Comparison of ENCODE assay signal across 10 mouse cellular contexts in genomic region chr14:61055864-61056263, GRCm38 (mm10). TPM values are rescaled to one million over a fixed set of nuclear protein-coding genes. Genes with fewer than 3 reads are reported as not detected.
A peak's percentile ranks its signal among the peaks of the same experiment; 100 is the strongest.
DNase-seq lines count a peak whose midpoint lies in the region; ATAC-seq lines count a peak whose summit lies in the region.
"Had no signal": no experiment of that assay in that cellular context is flagged by ENCODE, and none has a peak within 500 bp of the region (broad histone marks: within the 10 kb centered on the region; RNA-seq: fewer than 3 reads in every experiment).

No protein-coding gene starts in this region.

- H3K4me1 ChIP-seq in hindbrain, embryonic 10.5 days (replicated peaks), result peaks cover 33% of the 10 kb centered on the region
- 0 out of 2 replicates have a peak, but pooled peaks cover 6% of the 10 kb centered on the region for H3K4me1 ChIP-seq in hindbrain, embryonic 11.5 days (replicated peaks; ENCODE audit: control insufficient read depth, insufficient read depth, low read length)
- H3K4me1 ChIP-seq in embryonic facial prominence, embryonic 10.5 days, result peaks cover 30% of the 10 kb centered on the region
- H3K4me1 ChIP-seq in forebrain, embryonic 14.5 days (ENCODE audit: control insufficient read depth, insufficient read depth, low read length), result peaks cover 13% of the 10 kb centered on the region
- H3K4me1 ChIP-seq in midbrain, embryonic 10.5 days, result peaks cover 38% of the 10 kb centered on the region

- H3K9ac ChIP-seq in hindbrain, embryonic 11.5 days (ENCODE audit: low read depth, low read length), result no peak overlapping the region
- H3K9ac ChIP-seq in forebrain, embryonic 14.5 days (ENCODE audit: low read length), result peak overlapping the region; percentile 45; the same call in 1 of the 2 replicates

- peaks cover 52% of the 10 kb centered on the region for H3K27me3 ChIP-seq in hindbrain, embryonic 10.5 days (ENCODE audit: insufficient read depth, poor library complexity, severe bottlenecking)
- no peaks in the 10 kb centered on the region; the same call in 1 of the 2 replicates for H3K27me3 ChIP-seq in hindbrain, embryonic 11.5 days (ENCODE audit: control insufficient read depth, insufficient read depth, low read length)
- H3K27me3 ChIP-seq in embryonic facial prominence, embryonic 10.5 days (replicated peaks; ENCODE audit: low read depth, poor library complexity, severe bottlenecking), result peaks cover 58% of the 10 kb centered on the region
- H3K27me3 ChIP-seq in forebrain, embryonic 14.5 days (replicated peaks; ENCODE audit: control insufficient read depth, insufficient read depth, low read length), result no peaks in the 10 kb centered on the region
- H3K27me3 ChIP-seq in midbrain, embryonic 10.5 days (ENCODE audit: low read depth, poor library complexity, severe bottlenecking), result peaks cover 49% of the 10 kb centered on the region

- no peak overlapping the region for H3K27ac ChIP-seq in hindbrain, embryonic 10.5 days
- H3K27ac ChIP-seq in hindbrain, embryonic 11.5 days (ENCODE audit: low read depth, low read length), result no peak overlapping the region
- H3K27ac ChIP-seq in embryonic facial prominence, embryonic 10.5 days (replicated peaks), result peak overlapping the region; percentile 75; the same call in 1 of the 2 replicates
- no peak overlapping the region for H3K27ac ChIP-seq in forebrain, embryonic 14.5 days (ENCODE audit: low read depth, low read length)
- H3K27ac ChIP-seq in midbrain, embryonic 10.5 days (replicated peaks), result peak overlapping the region; percentile 75

- no peaks in the 10 kb centered on the region for H3K36me3 ChIP-seq in hindbrain, embryonic 10.5 days
- H3K36me3 ChIP-seq in hindbrain, embryonic 11.5 days (ENCODE audit: control insufficient read depth, insufficient read depth, low read length), result no peaks in the 10 kb centered on the region
- H3K36me3 ChIP-seq in embryonic facial prominence, embryonic 10.5 days (replicated peaks), result no peaks in the 10 kb centered on the region
- no peaks in the 10 kb centered on the region for H3K36me3 ChIP-seq in forebrain, embryonic 14.5 days (ENCODE audit: control insufficient read depth, insufficient read depth, low read length)
- H3K36me3 ChIP-seq in midbrain, embryonic 10.5 days, result no peaks in the 10 kb centered on the region

- peak overlapping the region; percentile 48; the same call in 1 of the 2 replicates for H3K4me3 ChIP-seq in hindbrain, embryonic 10.5 days
- H3K4me3 ChIP-seq in hindbrain, embryonic 11.5 days (ENCODE audit: low read depth, low read length), result no peak overlapping the region
- peak overlapping the region; percentile 52 for H3K4me3 ChIP-seq in embryonic facial prominence, embryonic 10.5 days
- 0 out of 2 replicates have a peak overlapping the region, but pooled peaks have one; percentile 22 for H3K4me3 ChIP-seq in forebrain, embryonic 14.5 days (ENCODE audit: low read depth, low read length)
- H3K4me3 ChIP-seq in midbrain, embryonic 10.5 days, result peak overlapping the region; percentile 50

- no peak for ATAC-seq in hindbrain, embryonic 11.5 days (ENCODE audit: low FRiP score)
- no peak for ATAC-seq in forebrain, embryonic 14.5 days

- no peaks in the 10 kb centered on the region for H3K9me3 ChIP-seq in hindbrain, embryonic 10.5 days
- H3K9me3 ChIP-seq in hindbrain, embryonic 11.5 days (ENCODE audit: control insufficient read depth, low read length), result no peaks in the 10 kb centered on the region
- no peaks in the 10 kb centered on the region for H3K9me3 ChIP-seq in embryonic facial prominence, embryonic 10.5 days
- H3K9me3 ChIP-seq in forebrain, embryonic 14.5 days (replicated peaks; ENCODE audit: control insufficient read depth, low read length), result 0 out of 2 replicates have a peak, but pooled peaks cover 4% of the 10 kb centered on the region
- 0 out of 2 replicates have a peak, but pooled peaks cover 4% of the 10 kb centered on the region for H3K9me3 ChIP-seq in midbrain, embryonic 10.5 days (replicated peaks)

- H3K4me2 ChIP-seq in hindbrain, embryonic 11.5 days (replicated peaks; ENCODE audit: low read depth, low read length), result no peak overlapping the region; the same call in 1 of the 2 replicates
- H3K4me2 ChIP-seq in forebrain, embryonic 14.5 days (ENCODE audit: low read length), result peak overlapping the region; percentile 50

- DNase-seq in hindbrain, embryonic 10.5 days (ENCODE audit: low spot score), result no peak
- DNase-seq in hindbrain, embryonic 11.5 days (ENCODE audit: low spot score), result no peak
- DNase-seq in embryonic facial prominence, embryonic 10.5 days (ENCODE audit: low spot score), result no peak
- no peak for DNase-seq in forebrain, embryonic 14.5 days (ENCODE audit: low spot score)
- DNase-seq in midbrain, embryonic 10.5 days (ENCODE audit: low spot score), result no peak
- no peak for DNase-seq in cerebellum, postnatal 25 days
- no peak for DNase-seq in layer of hippocampus, adult 18-20 months (ENCODE audit: low spot score in 2 of 2)
- DNase-seq in adrenal gland, adult 8-10 months, result no peak

- WGBS in hindbrain, embryonic 10.5 days, result 42% methylated on average over 1 of the region's 1 CpGs
- 27% methylated on average over 1 of the region's 1 CpGs for WGBS in hindbrain, embryonic 11.5 days
- 42% methylated on average over 1 of the region's 1 CpGs for WGBS in embryonic facial prominence, embryonic 10.5 days
- WGBS in forebrain, embryonic 14.5 days, result 17% methylated on average over 1 of the region's 1 CpGs
- 27% methylated on average over 1 of the region's 1 CpGs for WGBS in midbrain, embryonic 10.5 days

RNA-seq across cellular contexts. Expression of gene Tnfrsf19, which starts 9.6 kb away (rescaled TPM):
- polyA plus RNA-seq in hindbrain, embryonic 10.5 days (2016; fragmentation: Nextera tagmentation; extraction: Ambion mirVana), result 35.4 and 56.4 TPM in 2 replicates
- 55.0 and 59.6 TPM in 2 replicates for polyA plus RNA-seq in hindbrain, embryonic 11.5 days (2014; fragmentation: Nextera tagmentation; extraction: Ambion mirVana)
- polyA plus RNA-seq in embryonic facial prominence, embryonic 10.5 days (2016; fragmentation: Nextera tagmentation; extraction: Ambion mirVana), result 37.2 and 41.4 TPM in 2 replicates
- polyA plus RNA-seq in forebrain, embryonic 14.5 days (2014; fragmentation: Nextera tagmentation; extraction: Ambion mirVana), result 64.2 and 71.9 TPM in 2 replicates
- polyA plus RNA-seq in midbrain, embryonic 10.5 days (2016; fragmentation: Nextera tagmentation; extraction: Ambion mirVana), result 76.1 and 88.7 TPM in 2 replicates
- total RNA-seq in layer of hippocampus, adult 18-20 months (2021), result 10 to 100 TPM; 44.2 to 48.9 TPM
- 10 to 100 TPM; 43.0 to 81.1 (median 59.0) TPM for total RNA-seq in adrenal gland, adult 8-10 months (2022)
- total RNA-seq: monocyte, adult 5-6 weeks had no signal
- polyA plus RNA-seq: inflammation-experienced regulatory T-cells, adult 6 months had no signal

Comparison
In these comparisons a context has a peak if more than half of its experiments do, and no peak if none do; other contexts are left out.
1. H3K27ac ChIP-seq: peak in embryonic facial prominence, embryonic 10.5 days (single experiment) and midbrain, embryonic 10.5 days (single experiment); none in hindbrain, embryonic 10.5 days (single experiment), hindbrain, embryonic 11.5 days (single experiment) and forebrain, embryonic 14.5 days (single experiment).